Mouse (Mus musculus) ES-E14 (cell line): ENCODE data around the gene Rpl19. TPM values are rescaled to one million over a fixed set of nuclear protein-coding genes. Genes with fewer than 3 reads are reported as not detected.

ENCODE experiments used
- DNase-seq: peaks from one replicate; pipeline ENCODE4 v3.0.0-alpha.2; 2013; ENCODE audit warnings: low read depth, low spot score
- H3K27ac ChIP-seq: 2 replicates; pipeline ENCODE4 v1.5.1; 2012; ENCODE audit warnings: low read depth, mild to moderate bottlenecking, low read length, moderate library complexity, mixed read lengths; ENCODE audit not compliant: poor library complexity, insufficient read depth, severe bottlenecking
- H3K36me3 ChIP-seq: 2 replicates; pipeline ENCODE4 v1.6.1; 2012; ENCODE audit warnings: mild to moderate bottlenecking, low read length, moderate library complexity, mixed read lengths; ENCODE audit not compliant: control insufficient read depth, poor library complexity, insufficient read depth, severe bottlenecking
- H3K4me1 ChIP-seq, 2 experiments: fragments of 150-350 bp in 1 of 2; sonication (generic) in 1 of 2; 2 replicates each; pipeline ENCODE4 v1.6.1; 2012; ENCODE audit warnings: low read length in 2 of 2, mild to moderate bottlenecking in 1 of 2, mixed read lengths in 1 of 2; ENCODE audit not compliant: control insufficient read depth in 2 of 2, insufficient read depth in 2 of 2, poor library complexity in 1 of 2
- H3K4me3 ChIP-seq, 2 experiments: fragments of 150-350 bp in 1 of 2; sonication (generic) in 1 of 2; 2 replicates each; pipeline ENCODE4 v1.5.1; 2012; ENCODE audit warnings: low read length in 2 of 2, low read depth in 1 of 2, mild to moderate bottlenecking in 1 of 2, mixed read lengths in 1 of 2; ENCODE audit not compliant: insufficient read depth in 1 of 2, poor library complexity in 1 of 2, severe bottlenecking in 1 of 2
- H3K9ac ChIP-seq: 2 replicates; pipeline ENCODE4 v1.6.1; 2012; ENCODE audit warnings: low read depth, mild to moderate bottlenecking, low read length, mixed read lengths; ENCODE audit not compliant: poor library complexity, insufficient read depth, severe bottlenecking
- H3K9me3 ChIP-seq: fragments of 150-350 bp; sonication (generic); 2 replicates; pipeline ENCODE4 v1.6.1; 2012; ENCODE audit warnings: low read depth, mild to moderate bottlenecking, low read length; ENCODE audit not compliant: control insufficient read depth, insufficient read depth
- CHD2 ChIP-seq: IDR thresholded peaks from 2 replicates; pipeline ENCODE4 v1.6.1; 2014; ENCODE audit warnings: mild to moderate bottlenecking, low read depth, low read length, inconsistent platforms
- HCFC1 ChIP-seq: IDR thresholded peaks from 2 replicates; pipeline ENCODE4 v1.6.1; 2012; ENCODE audit warnings: low read length, inconsistent platforms, borderline replicate concordance; ENCODE audit not compliant: insufficient read depth
- MAFK ChIP-seq: IDR thresholded peaks from 2 replicates; pipeline ENCODE4 v1.6.1; 2014; ENCODE audit warnings: mild to moderate bottlenecking, low read depth, low read length, inconsistent platforms; ENCODE audit not compliant: insufficient read depth
- ZC3H11A ChIP-seq: IDR thresholded peaks from 2 replicates; pipeline ENCODE4 v1.6.1; 2012; ENCODE audit warnings: low read depth, mild to moderate bottlenecking, inconsistent platforms, low read length, borderline replicate concordance
- ZNF384 ChIP-seq: IDR thresholded peaks from 2 replicates; pipeline ENCODE4 v1.6.1; 2012; ENCODE audit warnings: low read depth, low read length, inconsistent platforms
- in situ Hi-C, 2 experiments: fragments of 600-800 bp; cut with MboI; formaldehyde crosslinking; loops; one replicate each; pipeline ENCODE4 v1.15.1; 2025; ENCODE audit warnings: low sequenced_read_pairs in 2 of 2, inconsistent platforms in 1 of 2; ENCODE audit not compliant: unreplicated experiment in 2 of 2
- total RNA-seq: library from RNA; depleted of rRNA; stranded (reverse); fragments of 300-350 nt; gene quantifications from 2 replicates; pipeline ENCODE4 v1.2.3, GENCODE M21; 2012

Gene Rpl19
- total RNA-seq, 1 experiment = 3,264 TPM

DNA sequence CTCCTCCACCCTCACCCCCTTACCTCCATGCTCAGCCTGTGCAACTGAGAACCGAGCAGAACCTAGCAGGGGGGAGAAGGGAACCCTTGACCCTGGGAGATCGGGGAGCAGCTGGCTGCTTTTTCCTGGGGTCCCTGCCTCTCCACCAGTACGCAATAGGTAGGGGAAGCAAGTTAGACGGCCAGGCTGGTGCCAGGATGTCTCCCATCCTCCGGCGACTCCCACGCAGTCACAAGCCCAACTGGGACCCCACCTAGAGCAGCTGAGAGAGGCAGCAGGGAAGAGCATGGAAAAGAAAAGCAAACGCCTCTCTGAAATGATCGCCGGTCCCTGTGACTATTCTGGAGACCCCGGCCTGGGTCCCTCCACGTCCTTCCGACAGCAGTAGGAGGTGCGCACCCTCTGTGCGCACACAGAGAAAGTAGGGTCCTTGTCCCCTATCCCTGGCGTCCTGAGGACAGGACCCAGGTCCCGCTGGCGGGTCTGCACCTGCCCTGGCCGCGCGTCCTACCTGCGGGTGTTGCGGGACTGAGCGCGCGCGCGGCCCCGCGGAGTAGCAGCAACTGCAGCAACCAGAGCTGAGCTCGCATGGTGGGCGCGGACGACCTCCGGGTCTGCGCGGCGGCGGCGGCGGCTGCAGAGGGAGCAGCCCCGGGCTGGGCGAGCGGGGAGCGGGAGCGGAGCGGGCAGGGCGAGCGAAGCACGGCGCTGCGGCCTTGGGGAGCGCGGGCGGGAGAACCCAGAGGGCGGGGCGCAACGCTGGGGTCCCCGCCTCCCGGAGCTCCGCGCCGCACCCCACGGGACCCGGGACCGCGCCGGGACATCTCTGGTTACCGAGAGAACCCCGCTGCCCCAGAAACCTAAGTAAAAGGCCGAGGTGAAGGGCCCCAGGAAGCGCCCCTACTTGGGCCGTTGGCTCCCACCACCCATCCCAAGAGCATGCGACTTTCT, 40.5 kb upstream of the Rpl19 start, which contains the start of gene Plxdc1:
Gene Plxdc1, minus strand, starts transcription at position 718 of the 951 bp plus-strand sequence.
- peak within 1 kb of the TSS; percentile 70 for H3K9ac ChIP-seq

GRCm38 (mm10) chr11:97986738-97987465, 39.6 kb upstream of the Rpl19 start:
- peak overlapping the region; percentile 84 to 90 for H3K4me3 ChIP-seq
- TF ChIP-seq ZNF384 = no peak
- no peak for TF ChIP-seq ZC3H11A
- no peak for TF ChIP-seq MAFK
- TF ChIP-seq CHD2 = no peak
- TF ChIP-seq HCFC1 = no peak
- no peaks in the 10 kb centered on the region for H3K9me3 ChIP-seq
- H3K4me1 ChIP-seq = peaks cover 0 to 25% of the 10 kb centered on the region in 2 experiments; a peak in 2 of 4 replicates
- peak overlapping the region; percentile 70; the same call in 1 of the 2 replicates for H3K9ac ChIP-seq
- H3K27ac ChIP-seq = no peak overlapping the region
- H3K36me3 ChIP-seq = no peaks in the 10 kb centered on the region
- in situ Hi-C loops = loop anchor here in 1 of 2 experiments (5.0 kb wide), 1 partner anchor 85 kb away; no protein-coding TSS in a partner anchor
- DNase-seq = no peak

More for the DNA sequence above, 40.5 kb upstream of the Rpl19 start, which contains the start of gene Plxdc1:
- Histone ChIP-seq H3K36me3 (no peaks in the 10 kb centered on the region), H3K27ac (no peak within 1 kb of the TSS), H3K4me1 (peaks cover 0 to 25% of the 10 kb centered on the region in 2 experiments; a peak in 2 of 4 replicates), H3K9me3 (no peaks in the 10 kb centered on the region), H3K4me3 (peak within 1 kb of the TSS; percentile 84 to 90)
- TF ChIP-seq HCFC1 (no peak), ZC3H11A (no peak), CHD2 (no peak), ZNF384 (no peak), MAFK (no peak)
- DNase-seq = no peak
- in situ Hi-C loops = loop anchor here in 1 of 2 experiments (5.0 kb wide), 1 partner anchor 84 kb away; no protein-coding TSS in a partner anchor

DNA sequence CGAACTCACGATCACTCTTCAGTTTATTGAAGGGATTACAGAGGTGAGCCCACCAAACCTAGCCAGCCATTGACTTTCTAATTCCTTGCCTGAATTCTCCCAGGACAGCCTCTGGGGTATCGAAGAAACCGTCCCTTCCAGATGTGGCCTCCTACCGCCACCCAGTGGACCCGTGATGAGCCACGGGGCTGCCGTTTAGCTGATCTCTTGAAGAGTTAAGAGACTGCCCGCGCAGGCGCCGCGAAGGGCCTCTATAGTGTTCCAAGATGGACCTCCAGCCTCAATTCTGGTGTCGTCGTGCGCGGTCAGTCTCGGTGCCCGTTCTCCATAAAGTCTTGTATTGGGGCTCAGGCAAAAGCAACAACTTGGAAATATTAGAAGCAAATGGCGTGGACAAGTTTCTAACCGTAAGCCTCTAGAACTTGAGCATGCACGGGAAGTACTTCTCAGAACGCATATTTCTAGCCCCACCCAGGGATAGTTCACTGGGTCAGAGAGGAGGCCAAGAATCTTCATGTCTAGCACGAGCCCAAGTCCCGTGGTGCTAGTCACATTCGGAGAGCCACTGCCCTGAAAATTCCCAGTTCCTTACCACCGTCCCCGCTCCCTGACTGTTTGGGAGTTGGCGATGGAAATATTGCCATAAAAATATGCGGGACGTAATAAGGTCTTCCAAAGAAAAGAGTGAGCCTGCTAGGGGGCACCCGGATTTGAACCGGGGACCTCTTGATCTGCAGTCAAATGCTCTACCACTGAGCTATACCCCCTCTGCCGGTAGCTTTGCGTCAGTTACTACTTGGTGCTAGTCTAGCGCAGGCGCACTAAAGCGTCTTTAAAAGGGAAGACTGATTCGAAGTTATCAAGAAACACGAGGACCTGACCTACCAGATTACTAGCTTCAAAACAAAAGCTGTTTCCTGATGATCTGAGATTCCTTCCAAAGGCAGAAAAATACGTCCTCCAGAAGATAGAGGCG, 38.7 kb upstream of the Rpl19 start:
- H3K4me3 ChIP-seq = peak overlapping the region; percentile 84 to 85
- in situ Hi-C loops = loop anchor here in 1 of 2 experiments (5.0 kb wide), 1 partner anchor 86 kb away; no protein-coding TSS in a partner anchor
- TF ChIP-seq ZNF384 (0 out of 2 replicates have a peak, but pooled peaks have one; percentile 25), CHD2 (no peak), ZC3H11A (peak; percentile 98), HCFC1 (peak; percentile 67; the same call in 1 of the 2 replicates), MAFK (peak; percentile 91)
- peak overlapping the region; percentile 69 for H3K27ac ChIP-seq
- H3K4me1 ChIP-seq = peaks cover 0 to 23% of the 10 kb centered on the region in 2 experiments; a peak in 2 of 4 replicates
- H3K9me3 ChIP-seq = no peaks in the 10 kb centered on the region
- DNase-seq = peak; percentile 96
- H3K9ac ChIP-seq = peak overlapping the region; percentile 85
- no peaks in the 10 kb centered on the region for H3K36me3 ChIP-seq
